Mouse (Mus musculus): ENCODE data around the gene Epn2.

Epn2 gene

GRCm38 (mm10) chr11:61578983-61579877 is at the start of gene Epn2:
Gene Epn2 (minus strand): TSS chr11:61579687.
- peak; percentile 79 for DNase-seq

DNA sequence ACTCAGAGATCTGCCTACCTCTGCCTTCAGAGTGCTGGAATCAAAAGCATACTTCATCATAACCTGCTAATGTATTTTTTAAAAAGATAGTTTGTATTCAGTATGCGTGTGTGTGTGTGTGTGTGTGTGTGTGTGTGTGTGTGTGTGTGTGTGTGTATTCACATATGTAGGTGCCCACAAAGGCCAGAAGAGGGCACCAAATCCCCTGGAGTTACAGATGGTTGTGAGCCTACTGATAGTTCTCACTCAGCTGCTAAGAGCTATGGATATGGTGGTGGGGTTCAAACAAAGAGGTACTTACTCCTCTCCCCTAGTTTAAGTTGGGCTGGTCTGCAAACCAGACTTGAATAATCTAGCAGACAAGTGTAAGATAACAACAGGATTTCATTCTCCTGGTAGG is 47.0 kb upstream of the Epn2 start:
- DNase-seq: no peak

GRCm38 (mm10) chr11:61625136-61625535 is 45.6 kb upstream of the Epn2 start:
- DNase-seq: no peak

- no peak for DNase-seq
Observed at GRCm38 (mm10) chr11:61620762-61621161, 41.3 kb upstream of the Epn2 start.

DNA sequence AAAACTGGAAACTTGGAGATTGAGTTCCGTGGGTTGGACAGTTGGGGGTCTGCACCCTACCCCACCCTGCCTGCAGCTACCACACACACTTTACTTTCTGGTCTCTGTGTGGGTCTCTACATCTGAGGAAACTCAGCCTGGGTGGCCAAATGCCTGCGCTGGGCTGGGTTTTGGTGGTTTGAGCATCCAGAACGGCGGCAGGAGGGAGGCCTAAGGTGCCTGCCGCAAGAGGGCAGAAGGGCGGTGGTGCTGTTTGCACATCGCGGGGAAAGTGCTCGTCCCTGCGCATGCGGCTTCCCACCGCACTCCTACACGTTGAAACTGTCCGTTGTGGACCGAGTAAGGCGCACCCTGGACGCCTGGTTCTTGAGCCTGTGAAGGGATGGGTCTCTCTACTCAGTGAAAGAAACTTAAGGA is 40.8 kb upstream of the Epn2 start:
- peak; percentile 90 for DNase-seq

GRCm38 (mm10) chr11:61619791-61620241 is 40.3 kb upstream of the Epn2 start:
- peak; percentile 76 for DNase-seq

DNA sequence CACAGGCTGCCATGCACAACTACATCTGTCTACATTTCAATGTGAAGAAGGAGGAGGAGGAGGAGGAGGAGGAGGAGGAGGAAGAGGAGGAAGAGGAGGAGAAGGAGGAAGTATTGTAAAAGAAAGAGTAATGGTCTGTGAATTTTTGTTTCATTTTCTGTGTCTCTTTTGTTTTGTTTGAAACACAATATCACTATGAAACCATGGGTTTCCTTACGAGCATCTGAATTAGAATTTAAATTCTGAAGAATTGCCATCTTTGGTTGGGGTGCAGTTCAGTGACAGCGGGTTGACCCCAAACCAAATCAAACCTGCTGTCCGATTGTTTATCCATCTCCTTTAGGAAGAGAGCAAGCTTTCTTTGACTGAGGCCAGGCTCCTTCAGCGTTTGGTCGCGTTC is 39.9 kb upstream of the Epn2 start:
- DNase-seq: no peak

GRCm38 (mm10) chr11:61618571-61618970 is 39.1 kb upstream of the Epn2 start:
- no peak for DNase-seq

DNA sequence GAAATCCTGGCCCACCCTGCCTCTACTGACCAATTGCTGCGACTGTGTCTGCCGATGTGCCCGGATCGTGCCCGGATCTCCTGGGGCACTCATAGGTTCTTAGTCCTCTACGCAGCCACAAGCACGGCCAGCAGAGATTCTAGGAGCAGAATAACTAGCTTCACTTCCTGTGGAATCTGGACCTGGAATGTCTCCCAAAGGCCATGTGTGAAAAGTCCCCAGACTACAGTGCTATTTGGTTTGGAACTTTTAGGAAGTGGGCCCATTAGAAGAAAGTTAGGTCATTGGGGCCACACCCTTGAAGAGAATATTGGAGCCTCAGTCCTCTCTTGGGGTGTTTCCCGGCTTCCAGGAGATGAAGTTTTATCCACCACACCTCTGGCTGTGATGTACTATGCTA is 38.6 kb upstream of the Epn2 start:
- DNase-seq: no peak

DNA sequence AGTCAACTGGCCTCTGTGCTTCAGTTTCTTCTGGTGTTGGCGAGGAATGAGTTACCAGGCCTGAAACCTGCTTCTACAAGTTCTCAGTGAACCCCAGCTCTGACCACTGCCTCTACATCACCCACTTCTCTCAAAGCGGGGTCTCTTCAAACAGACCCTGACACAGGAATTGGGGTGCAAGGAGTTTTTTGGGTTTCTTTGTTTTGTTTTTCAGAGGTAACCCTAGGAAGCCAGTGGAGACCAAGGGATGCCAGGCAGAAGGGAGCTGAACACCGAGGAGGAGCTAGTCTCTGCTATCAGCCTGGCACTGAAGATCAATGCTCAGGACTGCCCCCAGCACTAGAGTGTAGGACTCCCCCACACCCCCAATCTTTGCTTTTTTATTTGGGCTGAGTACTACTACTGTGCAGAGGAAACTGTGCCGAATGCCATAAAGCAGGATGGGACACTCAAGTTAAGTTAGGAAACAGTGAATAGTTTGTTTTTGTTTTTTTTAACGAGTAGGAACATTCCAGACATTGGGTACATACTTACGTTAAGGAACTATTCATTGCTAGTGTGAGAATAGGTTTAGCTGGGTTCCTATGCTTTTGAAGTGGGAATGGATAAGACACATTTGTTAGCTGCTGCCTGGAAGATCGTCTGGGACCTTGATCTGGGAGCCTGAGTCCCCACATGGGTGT is 37.9 kb upstream of the Epn2 start:
- no peak for DNase-seq

DNA sequence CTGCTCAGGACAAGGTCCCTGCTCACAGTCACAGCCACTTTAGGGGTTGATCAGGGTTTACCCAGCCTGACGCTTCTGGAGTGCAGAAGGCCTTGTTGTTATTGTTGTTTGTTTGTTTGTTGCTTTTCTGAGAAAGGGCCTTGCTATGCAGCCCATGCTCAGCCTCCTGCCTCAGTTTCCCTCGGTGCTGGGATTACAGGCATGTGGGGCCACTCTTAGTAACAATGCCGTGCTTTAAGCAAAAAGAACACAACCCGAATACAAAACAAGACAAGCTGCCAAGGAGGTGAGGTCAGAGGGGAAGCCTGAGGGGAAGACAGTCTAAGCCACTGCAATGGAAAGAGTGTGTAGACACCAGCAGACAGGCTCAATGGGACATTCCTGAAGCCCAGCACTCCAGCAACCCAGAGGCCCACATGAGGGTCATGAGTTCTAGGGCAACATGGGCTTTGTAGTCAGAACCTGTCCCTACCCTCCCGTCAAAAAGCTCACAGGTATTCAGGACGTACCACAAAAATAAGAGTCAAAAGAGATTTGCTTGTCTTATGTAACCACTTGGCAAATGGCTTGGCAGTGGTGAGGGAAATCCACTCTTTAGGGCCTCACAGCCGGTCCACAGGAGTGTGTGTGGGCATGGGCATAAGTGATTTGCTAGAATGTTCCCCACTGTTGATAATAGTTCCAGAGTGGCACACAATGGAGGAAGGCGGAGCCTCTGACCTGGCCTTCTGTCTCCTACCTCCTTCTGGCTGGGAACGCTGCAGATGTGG is 37.2 kb upstream of the Epn2 start:
- DNase-seq: no peak

GRCm38 (mm10) chr11:61615686-61616522 is 36.4 kb upstream of the Epn2 start:
- DNase-seq: no peak

- DNase-seq: no peak
Observed at GRCm38 (mm10) chr11:61614401-61614800, 34.9 kb upstream of the Epn2 start.

GRCm38 (mm10) chr11:61612116-61612635 is 32.7 kb upstream of the Epn2 start:
- DNase-seq: no peak

DNA sequence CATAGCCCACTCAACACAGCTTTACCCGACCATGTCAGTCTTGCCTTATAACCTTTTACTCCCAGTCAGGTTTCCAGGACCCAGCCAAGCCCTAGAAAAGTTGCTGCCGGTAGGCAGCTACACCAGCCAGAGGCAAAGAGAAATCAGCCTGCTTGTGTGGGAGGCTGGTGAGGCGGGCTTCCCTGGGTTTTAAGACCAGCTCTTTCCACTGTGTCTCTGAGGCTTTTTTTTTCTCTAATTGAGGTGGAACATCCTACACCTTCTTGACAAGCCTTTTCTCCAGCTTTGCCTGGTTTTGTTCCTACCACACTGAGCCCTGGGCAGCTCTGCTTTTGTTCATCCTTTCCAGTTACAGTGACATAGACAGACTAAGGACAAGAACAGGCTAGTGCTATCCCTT is 31.7 kb upstream of the Epn2 start:
- no peak for DNase-seq

- no peak for DNase-seq
Observed at GRCm38 (mm10) chr11:61608072-61608471, 28.6 kb upstream of the Epn2 start.

GRCm38 (mm10) chr11:61602705-61603104 is 23.2 kb upstream of the Epn2 start:
- no peak for DNase-seq

GRCm38 (mm10) chr11:61601465-61601864 is 22.0 kb upstream of the Epn2 start:
- DNase-seq: no peak

DNA sequence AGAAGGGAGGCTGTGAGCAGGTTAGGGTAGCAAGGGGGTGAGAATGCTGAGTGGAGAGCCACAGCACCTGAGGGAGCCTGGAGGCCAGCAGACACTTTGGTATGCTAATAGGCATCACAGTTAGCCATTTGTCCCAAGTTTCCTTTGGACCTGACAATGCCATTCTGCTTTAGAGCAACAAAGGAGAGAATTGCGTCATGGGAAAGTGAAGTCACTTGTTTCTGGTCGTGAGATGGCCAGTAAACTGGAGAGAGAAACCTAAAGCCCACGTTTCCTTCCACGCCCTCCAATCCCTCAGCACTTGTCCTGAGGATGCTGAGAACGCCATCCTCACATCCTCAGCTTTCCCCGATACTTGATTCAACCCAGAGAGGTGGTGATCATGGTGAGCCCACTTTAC is 18.9 kb upstream of the Epn2 start:
- DNase-seq: no peak

DNA sequence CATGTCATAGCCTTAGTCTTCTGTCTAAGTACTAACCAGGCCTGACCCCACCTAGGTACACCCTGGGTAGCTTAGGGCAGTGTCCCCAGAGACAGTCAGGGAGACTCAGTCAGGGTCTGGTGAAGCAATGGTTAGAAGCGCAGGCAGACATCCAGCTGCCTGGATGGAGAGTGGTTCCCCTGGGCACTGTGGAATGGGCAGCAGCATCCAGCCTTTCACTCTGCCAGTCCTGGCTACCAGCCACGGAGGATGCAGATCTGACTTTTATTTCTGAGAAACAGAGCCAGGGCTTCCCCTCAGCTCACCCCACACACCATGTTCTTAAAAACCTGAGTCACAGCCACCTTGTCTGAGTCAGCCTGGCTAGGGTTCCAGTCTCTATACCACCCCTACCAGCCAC is 18.0 kb upstream of the Epn2 start:
- no peak for DNase-seq

- DNase-seq: no peak
Observed at GRCm38 (mm10) chr11:61593069-61593468, 13.6 kb upstream of the Epn2 start.

GRCm38 (mm10) chr11:61592061-61592460 is 12.6 kb upstream of the Epn2 start:
- DNase-seq: no peak

All from right cerebral cortex, adult 18-20 months (tissue).